Mouse (Mus musculus) cerebellum, adult 2 months (tissue): ENCODE results near the gene Fgf14.

Source experiments
- CTCF ChIP-seq: fragments of 200-500 bp; IDR thresholded peaks from 2 replicates; pipeline ENCODE4 v1.5.1; 2011; ENCODE audit warnings: low read depth, mild to moderate bottlenecking, control low read depth, low read length, moderate library complexity, borderline replicate concordance; ENCODE audit not compliant: insufficient read depth
- POLR2A ChIP-seq: fragments of 200-500 bp; IDR thresholded peaks from 2 replicates; pipeline ENCODE4 v1.6.1; 2011; ENCODE audit warnings: low read length, control low read depth, borderline replicate concordance; ENCODE audit not compliant: insufficient read depth

DNA sequence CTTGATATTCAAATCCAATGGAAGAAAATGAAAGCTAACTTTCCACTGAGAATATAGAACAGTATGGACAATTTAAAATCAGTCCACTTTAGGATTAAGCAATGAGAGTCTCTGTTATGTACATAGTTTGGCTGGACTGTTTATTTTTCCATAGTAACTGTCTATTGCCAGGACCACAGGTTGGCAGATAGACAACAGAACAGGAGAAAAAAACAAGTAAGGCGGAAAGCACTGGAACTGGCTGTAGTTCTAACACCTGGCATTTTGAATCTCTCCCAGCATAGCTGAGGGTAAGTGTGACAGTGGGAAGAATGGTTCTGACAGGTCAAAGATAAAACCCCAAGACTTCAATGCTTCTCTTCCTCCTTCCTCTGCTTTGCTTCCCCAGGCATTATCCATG, 110.5 kb downstream of the Fgf14 start:
- TF ChIP-seq CTCF (no peak), POLR2A (no peak)
